Mouse (Mus musculus) central nervous system, embryonic 18 days (tissue): Measurements from ENCODE around the gene Ces5a. TPM values are rescaled to one million over a fixed set of nuclear protein-coding genes. Genes with fewer than 3 reads are reported as not detected.

Source experiments
- polyA plus RNA-seq: library from polyadenylated mRNA; depleted of rRNA; stranded (reverse); fragments of >200 nt; gene quantifications from 2 replicates; pipeline ENCODE4 v1.2.3, GENCODE M21; 2012; rRNA removed

Gene Ces5a
- 0.89 and 1.2 TPM in 2 replicates for polyA plus RNA-seq

GRCm38 (mm10) chr8:93535730-93536129, at the start of gene Ces5a:
Gene Ces5a, minus strand, starts transcription at chr8:93535830.

Other genes with a start within 250 kb of the Ces5a start
- not detected in 2 replicates for gene Ces1g, start 198.5 kb downstream of the Ces5a start, polyA plus RNA-seq
- gene Ces1h, start 156.1 kb downstream of the Ces5a start, polyA plus RNA-seq = not detected in 2 replicates